In the genomic region with DNA sequence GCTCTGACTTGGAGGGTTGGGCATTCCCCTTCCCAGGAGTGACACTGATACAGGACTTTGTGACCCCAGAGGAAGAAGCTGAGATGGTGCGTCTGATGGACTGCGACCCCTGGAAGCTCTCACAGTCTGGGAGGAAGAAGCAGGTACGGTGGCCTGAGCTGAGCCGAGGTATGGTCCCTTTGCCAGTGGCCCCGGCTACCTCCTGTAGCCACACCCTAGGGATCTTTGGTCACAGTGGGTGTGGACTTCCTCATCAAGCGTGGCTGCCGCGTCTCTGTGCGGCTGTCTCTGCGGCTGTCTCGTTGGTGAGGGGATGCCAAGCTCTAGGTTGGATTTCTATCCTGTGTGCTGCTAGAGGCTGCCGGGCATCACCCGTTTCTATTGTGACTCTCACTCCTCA, we compare ENCODE assay signal across 13 mouse cellular contexts.
"Had no signal": no experiment of that assay in that cellular context is flagged by ENCODE, and none has a peak within 500 bp of the region (broad histone marks: within the 10 kb centered on the region; RNA-seq: fewer than 3 reads in every experiment).

No protein-coding gene starts in this region.

- DNase-seq: kidney, adult 8-10 months; kidney, postnatal 25 days; lung, adult 18-20 months; thymus, adult 2 months; thymus, postnatal 25 days had no signal

- H3K27ac ChIP-seq: left cerebral cortex, adult 2 months; limb, embryonic 15.5 days; midbrain, embryonic 15.5 days; neural tube, embryonic 13.5 days had no signal

- H3K4me3 ChIP-seq: left cerebral cortex, adult 2 months; limb, embryonic 15.5 days; megakaryocyte, embryonic 14.5 days; midbrain, embryonic 15.5 days; neural tube, embryonic 13.5 days had no signal

- H3K27me3 ChIP-seq: limb, embryonic 15.5 days; megakaryocyte, embryonic 14.5 days; midbrain, embryonic 15.5 days; neural tube, embryonic 13.5 days had no signal

- ATAC-seq: inflammation-experienced regulatory T-cells, adult 6 months; intestine, postnatal 0 days; midbrain, embryonic 15.5 days had no signal

- H3K9ac ChIP-seq: limb, embryonic 15.5 days; midbrain, embryonic 15.5 days; neural tube, embryonic 13.5 days had no signal

- H3K9me3 ChIP-seq: limb, embryonic 15.5 days; megakaryocyte, embryonic 14.5 days; midbrain, embryonic 15.5 days; neural tube, embryonic 13.5 days had no signal

- H3K4me2 ChIP-seq: limb, embryonic 15.5 days; midbrain, embryonic 11.5 days; midbrain, embryonic 15.5 days; neural tube, embryonic 13.5 days had no signal
